Comparison of ENCODE assay signal across 8 mouse cellular contexts in genomic region chr2:174074621-174075020, GRCm38 (mm10). TPM values are rescaled to one million over a fixed set of nuclear protein-coding genes. Genes with fewer than 3 reads are reported as not detected.
A peak's percentile ranks its signal among the peaks of the same experiment; 100 is the strongest.
DNase-seq lines count a peak whose midpoint lies in the region; ATAC-seq and TF ChIP-seq lines count a peak whose summit lies in the region.

No protein-coding gene starts in this region.

- no peaks in the 10 kb centered on the region for H3K27me3 ChIP-seq in intestine, embryonic 14.5 days (replicated peaks; ENCODE audit: control insufficient read depth, insufficient read depth, low read length)
- H3K27me3 ChIP-seq in myocyte (ENCODE audit: control insufficient read depth, insufficient read depth, insufficient read length): no peaks in the 10 kb centered on the region

- H3K9me3 ChIP-seq in intestine, embryonic 14.5 days (ENCODE audit: control insufficient read depth, low read length): no peaks in the 10 kb centered on the region

- peak overlapping the region; percentile 92 for H3K27ac ChIP-seq in gastrocnemius, adult 2 months
- H3K27ac ChIP-seq in intestine, embryonic 14.5 days (ENCODE audit: low read depth): peak overlapping the region; percentile 96

- no peak for TF ChIP-seq POLR2A in myocyte (IDR thresholded peaks at IDR 0.05; ENCODE audit: insufficient read length, low read depth)

- H3K4me3 ChIP-seq in gastrocnemius, adult 2 months: peak overlapping the region; percentile 96
- H3K4me3 ChIP-seq in intestine, embryonic 14.5 days (ENCODE audit: low read depth, low read length): peak overlapping the region; percentile 21
- H3K4me3 ChIP-seq in myocyte: no peak overlapping the region

- ATAC-seq in intestine, embryonic 14.5 days (replicated peaks; ENCODE audit: low FRiP score, low TSS enrichment, low read depth): no peak

- H3K9ac ChIP-seq in intestine, embryonic 14.5 days (ENCODE audit: low read length): peak overlapping the region; percentile 79

- intact Hi-C loops in gastrocnemius, adult 2 months (cut with DNase I): loop anchor here (5.0 to 10.0 kb wide), 4 partner anchors 220 to 487 kb away; partner anchors contain the start of gene Rab22a

- peak overlapping the region; percentile 94 for H3K4me2 ChIP-seq in intestine, embryonic 14.5 days (ENCODE audit: low read length)
- peak overlapping the region; percentile 62 for H3K4me2 ChIP-seq in myocyte (ENCODE audit: low read depth)

- H3ac ChIP-seq in myocyte (ENCODE audit: control insufficient read depth, insufficient read length): no peak overlapping the region

- no peak for TF ChIP-seq CTCF in gastrocnemius, adult 2 months (IDR thresholded peaks at IDR 0.05)

- peak; percentile 23 for DNase-seq in gastrocnemius, adult 2 months
- DNase-seq in gastrocnemius, adult 18-20 months (ENCODE audit: low spot score): no peak
- peak; percentile 52 for DNase-seq in right cerebral cortex, postnatal 4 days
- no peak for DNase-seq in right cerebral cortex, postnatal 36 days (ENCODE audit: low spot score in 2 of 2)
- DNase-seq in intestine, embryonic 14.5 days (ENCODE audit: low spot score): no peak
- DNase-seq in adrenal gland, adult 2 months: no peak
- DNase-seq in left cerebral cortex, adult 11 months (ENCODE audit: low spot score): no peak

- WGBS in intestine, embryonic 14.5 days: 3% methylated on average over 7 of the region's 13 CpGs

- peaks cover 33% of the 10 kb centered on the region for H3K79me2 ChIP-seq in myocyte (ENCODE audit: control insufficient read depth, insufficient read depth)

- peaks cover 23% of the 10 kb centered on the region for H3K4me1 ChIP-seq in intestine, embryonic 14.5 days (replicated peaks; ENCODE audit: control insufficient read depth, insufficient read depth, low read length)

- no peaks in the 10 kb centered on the region for H3K36me3 ChIP-seq in intestine, embryonic 14.5 days (ENCODE audit: control insufficient read depth, insufficient read depth, low read length)
- H3K36me3 ChIP-seq in myocyte (ENCODE audit: control insufficient read depth, insufficient read depth): no peaks in the 10 kb centered on the region

TF ChIP-seq in myocyte, 11 proteins besides CTCF, POLR2A, EP300 and RAD21:
- TF ChIP-seq USF1 (IDR thresholded peaks at IDR 0.05; ENCODE audit: low read depth) (no peak), CEBPB (IDR thresholded peaks at IDR 0.05; ENCODE audit: insufficient read depth, poor library complexity, severe bottlenecking) (no peak), MYOG (IDR thresholded peaks at IDR 0.05; ENCODE audit: control insufficient read depth in 1 of 3, insufficient read depth in 1 of 3, insufficient read length in 2 of 3, low read depth in 2 of 3) (no peak), TCF3 (IDR thresholded peaks at IDR 0.05; ENCODE audit: insufficient read length, low read depth) (no peak), E2F4 (IDR thresholded peaks at IDR 0.05; ENCODE audit: insufficient read depth) (no peak), MAX (IDR thresholded peaks at IDR 0.05; ENCODE audit: low read depth) (no peak), SRF (IDR thresholded peaks at IDR 0.05; ENCODE audit: control insufficient read depth, insufficient read length, low read depth) (no peak), REST (IDR thresholded peaks at IDR 0.05; ENCODE audit: insufficient read depth, insufficient read length) (no peak), MYOD1 (IDR thresholded peaks at IDR 0.05; ENCODE audit: control insufficient read depth in 1 of 3, insufficient read length in 2 of 3, low read depth in 2 of 3) (no peak), TCF12 (IDR thresholded peaks at IDR 0.05; ENCODE audit: insufficient read depth, poor library complexity, severe bottlenecking) (no peak), POLR2AphosphoS2 (IDR thresholded peaks at IDR 0.05; ENCODE audit: insufficient read length, low read depth) (no peak)

RNA-seq across cellular contexts. Expression of gene Stx16, which starts 1.5 kb away (rescaled TPM):
- total RNA-seq in gastrocnemius, adult 2 months (2021): 10 to 100 TPM; 19.9 to 21.1 TPM
- 10 to 100 TPM; 18.1 to 19.0 TPM for total RNA-seq in gastrocnemius, adult 18-20 months (2021)
- 9.2 and 10.0 TPM in 2 replicates for polyA plus RNA-seq in intestine, embryonic 14.5 days (2014; fragmentation: Nextera tagmentation; extraction: Ambion mirVana)
- 21.9 TPM for polyA plus RNA-seq in myocyte (2012; fragmentation: generic; extraction: Trizol)
- 10 to 100 TPM; 45.2 to 51.0 TPM for total RNA-seq in adrenal gland, adult 2 months (2021)
- polyA plus RNA-seq in adrenal gland, adult 2 months (2012; rRNA removed): 30.7 and 31.3 TPM in 2 replicates

RNA-seq across cellular contexts. Expression of gene Npepl1, which starts 35.5 kb away (rescaled TPM):
- total RNA-seq in gastrocnemius, adult 2 months (2021): 10 to 100 TPM; 80.1 to 90.2 TPM
- 10 to 100 TPM; 88.1 to 92.2 TPM for total RNA-seq in gastrocnemius, adult 18-20 months (2021)
- polyA plus RNA-seq in intestine, embryonic 14.5 days (2014; fragmentation: Nextera tagmentation; extraction: Ambion mirVana): 55.6 and 59.9 TPM in 2 replicates
- polyA plus RNA-seq in myocyte (2012; fragmentation: generic; extraction: Trizol): 56.0 TPM
- 10 to 100 TPM; 53.8 to 66.7 TPM for total RNA-seq in adrenal gland, adult 2 months (2021)
- 156 and 183 TPM in 2 replicates for polyA plus RNA-seq in adrenal gland, adult 2 months (2012; rRNA removed)

Comparison
In these comparisons a context has a peak if more than half of its experiments do, and no peak if none do; other contexts are left out.
1. DNase-seq: peak in gastrocnemius, adult 2 months (single experiment) and right cerebral cortex, postnatal 4 days (single experiment); none in gastrocnemius, adult 18-20 months (single experiment), right cerebral cortex, postnatal 36 days (0 of 2), intestine, embryonic 14.5 days (single experiment), adrenal gland, adult 2 months (single experiment) and left cerebral cortex, adult 11 months (single experiment).